Mouse (Mus musculus): ENCODE measurements around the gene Gm49403. TPM values are rescaled to one million over a fixed set of nuclear protein-coding genes. Genes with fewer than 3 reads are reported as not detected.

Gene Gm49403
- polyA plus RNA-seq, 1 experiment from 2014 or later, result not detected

GRCm38 (mm10) chr19:8920836-8921291, 37.1 kb downstream of the Gm49403 start:
- 1% methylated on average over 6 of the region's 6 CpGs for whole genome bisulfite sequencing
- peak overlapping the region; percentile 90 for H3K27ac ChIP-seq (replicated peaks)
- H3K9me3 ChIP-seq (replicated peaks), result no peaks in the 10 kb centered on the region
- H3K4me1 ChIP-seq, result peaks cover 18% of the 10 kb centered on the region
- peak overlapping the region; percentile 64 for H3K9ac ChIP-seq (replicated peaks)
- H3K4me3 ChIP-seq (replicated peaks), result peak overlapping the region; percentile 66
- H3K27me3 ChIP-seq (replicated peaks), result no peaks in the 10 kb centered on the region
- peak overlapping the region; percentile 67 for H3K4me2 ChIP-seq
- H3K36me3 ChIP-seq, result peaks cover 24% of the 10 kb centered on the region
- 0 out of 2 replicates have a peak, but pooled peaks have one; percentile 17 for ATAC-seq (ENCODE audit: low FRiP score)

DNA sequence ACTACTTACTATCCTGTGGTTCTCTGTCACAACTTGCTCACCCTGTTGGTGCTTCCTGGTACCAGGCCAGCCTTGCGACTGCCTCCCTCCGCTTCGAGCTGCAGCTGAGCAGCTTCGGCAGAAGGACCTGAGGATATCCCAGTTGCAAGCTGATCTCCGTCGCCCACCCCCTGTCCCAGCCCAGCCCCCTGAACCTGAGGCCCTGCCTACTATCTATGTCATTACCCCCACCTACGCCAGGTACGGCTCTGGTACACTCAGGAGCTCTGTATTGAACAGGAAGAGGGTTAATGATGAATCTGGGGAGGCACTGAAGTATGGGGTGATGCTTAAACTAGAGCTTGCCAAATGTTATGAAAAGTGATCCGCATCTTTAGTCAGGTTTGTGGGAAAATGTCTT, 38.0 kb downstream of the Gm49403 start:
- Histone ChIP-seq H3K9ac (replicated peaks) (no peak overlapping the region), H3K36me3 (peaks cover 22% of the 10 kb centered on the region), H3K4me1 (peaks cover 18% of the 10 kb centered on the region), H3K27me3 (replicated peaks) (no peaks in the 10 kb centered on the region), H3K9me3 (replicated peaks) (no peaks in the 10 kb centered on the region), H3K27ac (replicated peaks) (no peak overlapping the region), H3K4me2 (peak overlapping the region; percentile 67), H3K4me3 (replicated peaks) (peak overlapping the region; percentile 66; the same call in 1 of the 2 replicates)
- ATAC-seq (ENCODE audit: low FRiP score), result no peak
- WGBS, result 87% methylated on average over 9 of the region's 9 CpGs

DNA sequence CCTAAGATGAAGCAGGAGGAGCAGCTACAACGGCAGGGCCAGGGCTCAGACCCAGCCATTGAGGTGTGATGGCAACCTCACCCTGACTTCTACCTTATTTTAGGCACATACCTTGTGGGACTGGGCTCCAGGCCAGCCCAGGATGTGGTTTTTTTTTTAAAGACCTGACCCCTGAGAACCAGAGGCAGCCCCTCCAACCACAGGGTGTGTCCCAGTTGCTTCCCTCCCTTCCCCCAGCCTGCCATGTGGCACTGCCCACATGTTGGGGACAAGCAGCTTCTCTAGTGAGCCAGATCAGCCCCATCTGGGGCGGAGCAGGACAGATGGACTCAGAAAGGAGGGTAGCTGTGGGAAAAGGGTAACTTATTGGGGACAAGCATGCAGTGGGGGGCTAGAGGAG, 43.0 kb downstream of the Gm49403 start:
- Histone ChIP-seq H3K4me3 (replicated peaks) (no peak overlapping the region), H3K27me3 (replicated peaks) (no peaks in the 10 kb centered on the region), H3K4me1 (peaks cover 26% of the 10 kb centered on the region), H3K27ac (replicated peaks) (no peak overlapping the region), H3K36me3 (peaks cover 31% of the 10 kb centered on the region), H3K4me2 (no peak overlapping the region), H3K9me3 (replicated peaks) (no peaks in the 10 kb centered on the region), H3K9ac (replicated peaks) (no peak overlapping the region)
- WGBS, result 95% methylated on average over 2 of the region's 2 CpGs
- ATAC-seq (ENCODE audit: low FRiP score), result no peak

GRCm38 (mm10) chr19:8927891-8928525, 44.3 kb downstream of the Gm49403 start:
- Histone ChIP-seq H3K4me2 (no peak overlapping the region), H3K36me3 (peaks cover 27% of the 10 kb centered on the region), H3K4me3 (replicated peaks) (no peak overlapping the region), H3K27ac (replicated peaks) (no peak overlapping the region), H3K9me3 (replicated peaks) (no peaks in the 10 kb centered on the region), H3K4me1 (peaks cover 24% of the 10 kb centered on the region), H3K27me3 (replicated peaks) (no peaks in the 10 kb centered on the region), H3K9ac (replicated peaks) (0 out of 2 replicates have a peak overlapping the region, but pooled peaks have one; percentile 3)
- WGBS, result 90% methylated on average over 12 of the region's 12 CpGs
- ATAC-seq (ENCODE audit: low FRiP score), result no peak

DNA sequence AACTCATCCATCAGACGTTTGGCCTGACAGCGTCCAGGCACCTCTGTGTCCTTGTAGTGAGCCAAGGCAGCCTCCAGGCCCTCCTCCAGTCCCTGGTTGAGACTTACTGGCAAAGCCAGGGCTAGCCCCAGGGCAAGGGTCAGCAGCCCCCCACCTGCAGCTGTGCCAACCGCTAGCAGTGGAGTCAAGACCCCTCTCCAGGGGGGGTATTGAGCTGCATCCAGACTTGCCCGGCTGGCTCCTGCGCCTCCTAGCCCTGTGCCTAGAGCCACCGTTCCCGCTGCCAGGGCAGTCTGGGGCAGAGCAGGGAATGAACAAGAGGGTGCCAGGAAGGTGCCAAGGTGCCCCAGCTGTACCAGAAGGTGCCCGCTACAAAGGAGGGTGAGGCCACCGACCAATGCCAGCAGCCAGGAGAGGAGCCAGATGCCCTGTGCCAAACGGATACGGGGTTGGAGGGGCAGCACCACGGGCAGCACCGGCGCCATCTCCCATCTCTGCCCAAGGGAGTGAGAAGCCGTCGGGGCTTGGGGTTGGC, 45.0 kb downstream of the Gm49403 start:
- Histone ChIP-seq H3K4me2 (peak overlapping the region; percentile 72), H3K36me3 (peaks cover 22% of the 10 kb centered on the region), H3K9ac (replicated peaks) (peak overlapping the region; percentile 50), H3K4me3 (replicated peaks) (peak overlapping the region; percentile 52), H3K4me1 (peaks cover 24% of the 10 kb centered on the region), H3K27ac (replicated peaks) (no peak overlapping the region; the same call in 1 of the 2 replicates), H3K27me3 (replicated peaks) (no peaks in the 10 kb centered on the region), H3K9me3 (replicated peaks) (no peaks in the 10 kb centered on the region)
- WGBS, result 15% methylated on average over 16 of the region's 16 CpGs
- no peak; the same call in 1 of the 2 replicates for ATAC-seq (ENCODE audit: low FRiP score)

GRCm38 (mm10) chr19:8929224-8930088, 45.7 kb downstream of the Gm49403 start, which contains the start of the genes Rom1 and Eml3:
TSS of gene Rom1 (minus strand) at chr19:8929356.
TSS of gene Eml3 (plus strand) at chr19:8929552.
- Histone ChIP-seq H3K36me3 (peaks cover 22% of the 10 kb centered on the region), H3K27ac (replicated peaks) (peak within 1 kb of the TSS; percentile 60; the same call in 1 of the 2 replicates), H3K9me3 (replicated peaks) (no peaks in the 10 kb centered on the region), H3K27me3 (replicated peaks) (no peaks in the 10 kb centered on the region), H3K9ac (replicated peaks) (peak within 1 kb of the TSS; percentile 50), H3K4me2 (peak within 1 kb of the TSS; percentile 72), H3K4me3 (replicated peaks) (peak within 1 kb of the TSS; percentile 52), H3K4me1 (peaks cover 24% of the 10 kb centered on the region)
- ATAC-seq (ENCODE audit: low FRiP score), result peak; percentile 64
- under 1% methylated on average over 58 of the region's 74 CpGs for WGBS

GRCm38 (mm10) chr19:8930117-8930516, 46.4 kb downstream of the Gm49403 start:
- Histone ChIP-seq H3K27me3 (replicated peaks) (no peaks in the 10 kb centered on the region), H3K9ac (replicated peaks) (peak overlapping the region; percentile 50), H3K9me3 (replicated peaks) (no peaks in the 10 kb centered on the region), H3K4me2 (peak overlapping the region; percentile 72), H3K4me3 (replicated peaks) (peak overlapping the region; percentile 52), H3K27ac (replicated peaks) (0 out of 2 replicates have a peak overlapping the region, but pooled peaks have one; percentile 60), H3K36me3 (peaks cover 22% of the 10 kb centered on the region), H3K4me1 (peaks cover 24% of the 10 kb centered on the region)
- no peak for ATAC-seq (ENCODE audit: low FRiP score)
- WGBS, result 11% methylated on average over 11 of the region's 11 CpGs

DNA sequence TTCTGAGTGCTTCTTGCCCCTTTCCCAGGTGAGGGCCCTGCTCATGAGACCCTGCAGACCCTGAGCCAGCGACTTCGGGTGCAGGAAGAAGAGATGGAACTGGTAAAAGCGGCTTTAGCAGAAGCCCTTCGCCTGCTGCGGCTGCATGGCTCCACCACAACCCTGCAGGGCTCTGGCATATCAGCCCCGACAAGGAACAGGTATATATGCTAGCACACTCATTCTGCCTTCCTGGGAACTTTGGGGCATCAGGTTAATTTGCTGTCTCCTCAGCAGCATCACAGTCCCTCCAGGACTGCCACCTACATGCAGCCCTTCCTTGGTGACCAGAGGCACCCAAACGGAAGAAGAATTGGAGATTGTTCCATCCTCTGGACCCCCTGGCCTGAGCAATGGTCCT, 47.0 kb downstream of the Gm49403 start:
- 84% methylated on average over 7 of the region's 7 CpGs for WGBS
- H3K27ac ChIP-seq (replicated peaks), result no peak overlapping the region
- H3K4me3 ChIP-seq (replicated peaks), result 0 out of 2 replicates have a peak overlapping the region, but pooled peaks have one; percentile 52
- peak overlapping the region; percentile 72 for H3K4me2 ChIP-seq
- no peaks in the 10 kb centered on the region for H3K9me3 ChIP-seq (replicated peaks)
- 0 out of 2 replicates have a peak overlapping the region, but pooled peaks have one; percentile 50 for H3K9ac ChIP-seq (replicated peaks)
- peaks cover 24% of the 10 kb centered on the region for H3K4me1 ChIP-seq
- H3K36me3 ChIP-seq, result peaks cover 17% of the 10 kb centered on the region
- ATAC-seq (ENCODE audit: low FRiP score), result no peak
- H3K27me3 ChIP-seq (replicated peaks), result no peaks in the 10 kb centered on the region

- Histone ChIP-seq H3K9ac (replicated peaks) (no peak overlapping the region), H3K4me3 (replicated peaks) (no peak overlapping the region), H3K27ac (replicated peaks) (no peak overlapping the region), H3K27me3 (replicated peaks) (no peaks in the 10 kb centered on the region), H3K4me1 (peaks cover 15% of the 10 kb centered on the region), H3K4me2 (no peak overlapping the region), H3K9me3 (replicated peaks) (no peaks in the 10 kb centered on the region), H3K36me3 (peaks cover 7% of the 10 kb centered on the region; the same call in 1 of the 2 replicates)
- no peak for ATAC-seq (ENCODE audit: low FRiP score)
- WGBS, result 92% methylated on average over 2 of the region's 2 CpGs
These were observed 53.0 kb downstream of the Gm49403 start for GRCm38 (mm10) chr19:8936736-8937135.
